Mouse (Mus musculus): ENCODE results near the gene Atp6v1g1.

Gene Atp6v1g1

GRCm38 (mm10) chr4:63544494-63545230 is at the start of gene Atp6v1g1:
Gene Atp6v1g1, plus strand, starts transcription at chr4:63544772.
- DNase-seq (ENCODE audit: low read depth) = peak; percentile 86

- no peak for DNase-seq (ENCODE audit: low read depth)
These were observed 49.3 kb upstream of the Atp6v1g1 start for GRCm38 (mm10) chr4:63494967-63495914.

GRCm38 (mm10) chr4:63495915-63496278 is 48.7 kb upstream of the Atp6v1g1 start, which contains the start of gene Whrn:
Gene Whrn, minus strand, starts transcription at chr4:63495991.
- no peak for DNase-seq (ENCODE audit: low read depth)

- DNase-seq (ENCODE audit: low read depth) = no peak
These were observed 48.3 kb upstream of the Atp6v1g1 start for GRCm38 (mm10) chr4:63496312-63496711.

GRCm38 (mm10) chr4:63498346-63498745 is 46.2 kb upstream of the Atp6v1g1 start:
- no peak for DNase-seq (ENCODE audit: low read depth)

- no peak for DNase-seq (ENCODE audit: low read depth)
These were observed 43.5 kb upstream of the Atp6v1g1 start for GRCm38 (mm10) chr4:63501050-63501449.

- DNase-seq (ENCODE audit: low read depth) = no peak
These were observed 40.6 kb upstream of the Atp6v1g1 start for GRCm38 (mm10) chr4:63503949-63504348.

GRCm38 (mm10) chr4:63507478-63507877 is 37.1 kb upstream of the Atp6v1g1 start:
- DNase-seq (ENCODE audit: low read depth) = no peak

- no peak for DNase-seq (ENCODE audit: low read depth)
These were observed 36.3 kb upstream of the Atp6v1g1 start for GRCm38 (mm10) chr4:63508232-63508631.

- no peak for DNase-seq (ENCODE audit: low read depth)
These were observed 31.7 kb upstream of the Atp6v1g1 start for GRCm38 (mm10) chr4:63512921-63513320.

- no peak for DNase-seq (ENCODE audit: low read depth)
These were observed 30.1 kb upstream of the Atp6v1g1 start for GRCm38 (mm10) chr4:63514454-63514984.

GRCm38 (mm10) chr4:63515021-63515420 is 29.6 kb upstream of the Atp6v1g1 start:
- no peak for DNase-seq (ENCODE audit: low read depth)

GRCm38 (mm10) chr4:63521813-63522419 is 22.7 kb upstream of the Atp6v1g1 start:
- DNase-seq (ENCODE audit: low read depth) = no peak

GRCm38 (mm10) chr4:63525514-63525913 is 19.1 kb upstream of the Atp6v1g1 start:
- DNase-seq (ENCODE audit: low read depth) = no peak

- DNase-seq (ENCODE audit: low read depth) = no peak
These were observed 15.6 kb upstream of the Atp6v1g1 start for GRCm38 (mm10) chr4:63528946-63529345.

GRCm38 (mm10) chr4:63530409-63530808 is 14.2 kb upstream of the Atp6v1g1 start:
- no peak for DNase-seq (ENCODE audit: low read depth)

GRCm38 (mm10) chr4:63537602-63538001 is 7.0 kb upstream of the Atp6v1g1 start:
- no peak for DNase-seq (ENCODE audit: low read depth)

GRCm38 (mm10) chr4:63542209-63542608 is 2.4 kb upstream of the Atp6v1g1 start:
- no peak for DNase-seq (ENCODE audit: low read depth)

GRCm38 (mm10) chr4:63543746-63544493 is 652 bp upstream of the Atp6v1g1 start:
- DNase-seq (ENCODE audit: low read depth) = no peak

GRCm38 (mm10) chr4:63545231-63545958 is 823 bp downstream of the Atp6v1g1 start:
- DNase-seq (ENCODE audit: low read depth) = no peak
